Mouse (Mus musculus) embryonic facial prominence, embryonic 13.5 days (tissue): ENCODE results near the gene Gm21958. TPM values are rescaled to one million over a fixed set of nuclear protein-coding genes. Genes with fewer than 3 reads are reported as not detected.

Source experiments
- ATAC-seq: fragments of 200-750 bp; cut with Nextera tagmentation; 2 replicates; pipeline ENCODE4 v1.8.0; 2017; ENCODE audit warnings: low read depth; ENCODE audit not compliant: insufficient number of reproducible peaks, insufficient read depth, low FRiP score, low TSS enrichment
- H3K27ac ChIP-seq: fragments of 300-500 bp; sonication (generic); 2 replicates; pipeline ENCODE4 v1.5.1; 2015; ENCODE audit warnings: moderate library complexity, mild to moderate bottlenecking, inconsistent platforms
- H3K27me3 ChIP-seq: fragments of 300-500 bp; sonication (generic); 2 replicates; pipeline ENCODE4 v1.6.1; 2015; ENCODE audit warnings: mild to moderate bottlenecking, inconsistent platforms
- H3K36me3 ChIP-seq: fragments of 300-500 bp; sonication (generic); 2 replicates; pipeline ENCODE4 v1.6.1; 2015; ENCODE audit warnings: mild to moderate bottlenecking, inconsistent platforms
- H3K4me1 ChIP-seq: fragments of 300-500 bp; sonication (generic); 2 replicates; pipeline ENCODE4 v1.6.1; 2015; ENCODE audit warnings: inconsistent platforms
- H3K4me2 ChIP-seq: fragments of 300-500 bp; sonication (generic); 2 replicates; pipeline ENCODE4 v1.6.1; 2015; ENCODE audit warnings: moderate library complexity, mild to moderate bottlenecking, inconsistent platforms
- H3K4me3 ChIP-seq: fragments of 300-500 bp; sonication (generic); 2 replicates; pipeline ENCODE4 v1.5.1; 2015; ENCODE audit warnings: mild to moderate bottlenecking, inconsistent platforms
- H3K9ac ChIP-seq: fragments of 300-500 bp; sonication (generic); 2 replicates; pipeline ENCODE4 v1.6.1; 2015; ENCODE audit warnings: mild to moderate bottlenecking, inconsistent platforms
- H3K9me3 ChIP-seq: fragments of 300-500 bp; sonication (generic); 2 replicates; pipeline ENCODE4 v1.6.1; 2016; ENCODE audit warnings: inconsistent platforms
- WGBS: fragments of 180-500 bp; shearing (Covaris S2); methylation state at CpG from one replicate; pipeline ENCODE4 v1.1.7; 2015; ENCODE audit warnings: mixed read lengths; 5-methylcytosine and 5-hydroxymethylcytosine counted together
- polyA plus RNA-seq: library from polyadenylated mRNA; unstranded; fragments of >200 nt; fragmentation: Nextera tagmentation; extraction: Ambion mirVana; gene quantifications from 2 replicates; pipeline ENCODE4 v1.2.1, GENCODE M21; 2015

The Gm21958 gene
- polyA plus RNA-seq: 0.88 TPM in 1 of 2 replicates, not detected in the other

- Histone ChIP-seq H3K36me3 (peaks cover 77% of the 10 kb centered on the region), H3K27ac (no peak within 1 kb of the TSS), H3K27me3 (no peaks in the 10 kb centered on the region), H3K4me1 (no peaks in the 10 kb centered on the region), H3K9ac (no peak within 1 kb of the TSS), H3K4me3 (no peak within 1 kb of the TSS), H3K9me3 (no peaks in the 10 kb centered on the region), H3K4me2 (no peak within 1 kb of the TSS)
- ATAC-seq: no peak
- WGBS: 93% methylated on average over 6 of the region's 6 CpGs
These were observed at the start of gene Gm21958 for GRCm38 (mm10) chr3:54714253-54714652. TSS of gene Gm21958 (minus strand) at chr3:54714353.

GRCm38 (mm10) chr3:54761258-54761657 is 47.1 kb upstream of the Gm21958 start:
- H3K4me3 ChIP-seq: no peak overlapping the region
- no peaks in the 10 kb centered on the region for H3K27me3 ChIP-seq
- WGBS: 82% methylated on average over 1 of the region's 1 CpGs
- H3K4me1 ChIP-seq: peaks cover 18% of the 10 kb centered on the region
- peaks cover 3% of the 10 kb centered on the region; the same call in 1 of the 2 replicates for H3K9me3 ChIP-seq
- no peak overlapping the region for H3K27ac ChIP-seq
- H3K4me2 ChIP-seq: no peak overlapping the region
- no peak for ATAC-seq
- H3K36me3 ChIP-seq: no peaks in the 10 kb centered on the region
- H3K9ac ChIP-seq: no peak overlapping the region

GRCm38 (mm10) chr3:54760321-54761115 is 46.4 kb upstream of the Gm21958 start:
- Histone ChIP-seq H3K4me3 (no peak overlapping the region), H3K27ac (no peak overlapping the region), H3K36me3 (no peaks in the 10 kb centered on the region), H3K9ac (no peak overlapping the region), H3K27me3 (no peaks in the 10 kb centered on the region; the same call in 1 of the 2 replicates), H3K4me1 (peaks cover 24% of the 10 kb centered on the region), H3K4me2 (no peak overlapping the region), H3K9me3 (peaks cover 3% of the 10 kb centered on the region; the same call in 1 of the 2 replicates)
- no peak for ATAC-seq
- WGBS: 76% methylated on average over 15 of the region's 15 CpGs

- no peak overlapping the region for H3K4me2 ChIP-seq
- WGBS: 54% methylated on average over 9 of the region's 9 CpGs
- no peaks in the 10 kb centered on the region; the same call in 1 of the 2 replicates for H3K27me3 ChIP-seq
- no peak overlapping the region for H3K9ac ChIP-seq
- H3K27ac ChIP-seq: no peak overlapping the region
- H3K36me3 ChIP-seq: no peaks in the 10 kb centered on the region
- H3K9me3 ChIP-seq: peaks cover 3% of the 10 kb centered on the region; the same call in 1 of the 2 replicates
- no peak for ATAC-seq
- no peak overlapping the region for H3K4me3 ChIP-seq
- peaks cover 30% of the 10 kb centered on the region for H3K4me1 ChIP-seq
These were observed 45.1 kb upstream of the Gm21958 start for GRCm38 (mm10) chr3:54759211-54759610.

- Histone ChIP-seq H3K9ac (no peak overlapping the region), H3K27me3 (no peaks in the 10 kb centered on the region; the same call in 1 of the 2 replicates), H3K36me3 (no peaks in the 10 kb centered on the region), H3K4me1 (peaks cover 30% of the 10 kb centered on the region), H3K4me2 (peak overlapping the region; percentile 96), H3K9me3 (peaks cover 1% of the 10 kb centered on the region; the same call in 1 of the 2 replicates), H3K4me3 (peak overlapping the region; percentile 72; the same call in 1 of the 2 replicates), H3K27ac (no peak overlapping the region)
- ATAC-seq: no peak
- WGBS: 75% methylated on average over 8 of the region's 8 CpGs
These were observed 43.3 kb upstream of the Gm21958 start for GRCm38 (mm10) chr3:54757446-54757845.

GRCm38 (mm10) chr3:54756058-54756457 is 41.9 kb upstream of the Gm21958 start:
- peak overlapping the region; percentile 82 for H3K9ac ChIP-seq
- H3K36me3 ChIP-seq: peaks cover 5% of the 10 kb centered on the region
- no peak for ATAC-seq
- H3K27ac ChIP-seq: peak overlapping the region; percentile 89
- H3K4me3 ChIP-seq: peak overlapping the region; percentile 72
- no peaks in the 10 kb centered on the region; the same call in 1 of the 2 replicates for H3K27me3 ChIP-seq
- no peaks in the 10 kb centered on the region for H3K9me3 ChIP-seq
- 1% methylated on average over 11 of the region's 11 CpGs for WGBS
- peak overlapping the region; percentile 96 for H3K4me2 ChIP-seq
- peaks cover 30% of the 10 kb centered on the region for H3K4me1 ChIP-seq

- Histone ChIP-seq H3K9me3 (no peaks in the 10 kb centered on the region), H3K27ac (peak within 1 kb of the TSS; percentile 89), H3K36me3 (peaks cover 12% of the 10 kb centered on the region), H3K4me2 (peak within 1 kb of the TSS; percentile 96), H3K9ac (peak within 1 kb of the TSS; percentile 82), H3K4me1 (peaks cover 30% of the 10 kb centered on the region), H3K27me3 (no peaks in the 10 kb centered on the region; the same call in 1 of the 2 replicates), H3K4me3 (peak within 1 kb of the TSS; percentile 72)
- ATAC-seq: peak; percentile 86
- under 1% methylated on average over 66 of the region's 66 CpGs for WGBS
These were observed 41.2 kb upstream of the Gm21958 start, which contains the start of gene Smad9 for GRCm38 (mm10) chr3:54755145-54756041. TSS of gene Smad9 (plus strand) at chr3:54755582.

GRCm38 (mm10) chr3:54753411-54753810 is 39.3 kb upstream of the Gm21958 start:
- no peak overlapping the region for H3K9ac ChIP-seq
- ATAC-seq: no peak
- H3K27me3 ChIP-seq: no peaks in the 10 kb centered on the region; the same call in 1 of the 2 replicates
- peaks cover 23% of the 10 kb centered on the region for H3K4me1 ChIP-seq
- peaks cover 32% of the 10 kb centered on the region for H3K36me3 ChIP-seq
- no peak overlapping the region for H3K4me3 ChIP-seq
- H3K27ac ChIP-seq: no peak overlapping the region
- H3K4me2 ChIP-seq: no peak overlapping the region
- H3K9me3 ChIP-seq: no peaks in the 10 kb centered on the region
- WGBS: 79% methylated on average over 4 of the region's 4 CpGs

- no peaks in the 10 kb centered on the region for H3K9me3 ChIP-seq
- no peak overlapping the region for H3K4me2 ChIP-seq
- 56% methylated on average over 5 of the region's 5 CpGs for WGBS
- no peak overlapping the region for H3K27ac ChIP-seq
- ATAC-seq: no peak
- H3K9ac ChIP-seq: no peak overlapping the region
- no peaks in the 10 kb centered on the region for H3K4me1 ChIP-seq
- H3K4me3 ChIP-seq: no peak overlapping the region
- H3K36me3 ChIP-seq: peaks cover 100% of the 10 kb centered on the region
- H3K27me3 ChIP-seq: no peaks in the 10 kb centered on the region
These were observed 31.6 kb upstream of the Gm21958 start for GRCm38 (mm10) chr3:54745799-54746198.

GRCm38 (mm10) chr3:54741965-54742364 is 27.8 kb upstream of the Gm21958 start:
- Histone ChIP-seq H3K4me2 (no peak overlapping the region), H3K9me3 (no peaks in the 10 kb centered on the region), H3K9ac (no peak overlapping the region), H3K36me3 (peaks cover 83% of the 10 kb centered on the region), H3K27me3 (no peaks in the 10 kb centered on the region), H3K27ac (no peak overlapping the region), H3K4me3 (no peak overlapping the region), H3K4me1 (no peaks in the 10 kb centered on the region)
- ATAC-seq: no peak
- WGBS: 96% methylated on average over 11 of the region's 11 CpGs

- Histone ChIP-seq H3K27ac (no peak overlapping the region), H3K9ac (no peak overlapping the region), H3K27me3 (no peaks in the 10 kb centered on the region), H3K4me3 (no peak overlapping the region), H3K4me1 (peaks cover 21% of the 10 kb centered on the region), H3K9me3 (no peaks in the 10 kb centered on the region), H3K4me2 (no peak overlapping the region), H3K36me3 (peaks cover 48% of the 10 kb centered on the region)
- ATAC-seq: no peak
- WGBS: 95% methylated on average over 8 of the region's 8 CpGs
These were observed 23.2 kb upstream of the Gm21958 start for GRCm38 (mm10) chr3:54737317-54737716.
